Mouse (Mus musculus): ENCODE data around the gene Nhej1. TPM values are rescaled to one million over a fixed set of nuclear protein-coding genes. Genes with fewer than 3 reads are reported as not detected.

The Nhej1 gene
- polyA plus RNA-seq, 1 experiment from 2014 or later = 5.2 TPM

DNA sequence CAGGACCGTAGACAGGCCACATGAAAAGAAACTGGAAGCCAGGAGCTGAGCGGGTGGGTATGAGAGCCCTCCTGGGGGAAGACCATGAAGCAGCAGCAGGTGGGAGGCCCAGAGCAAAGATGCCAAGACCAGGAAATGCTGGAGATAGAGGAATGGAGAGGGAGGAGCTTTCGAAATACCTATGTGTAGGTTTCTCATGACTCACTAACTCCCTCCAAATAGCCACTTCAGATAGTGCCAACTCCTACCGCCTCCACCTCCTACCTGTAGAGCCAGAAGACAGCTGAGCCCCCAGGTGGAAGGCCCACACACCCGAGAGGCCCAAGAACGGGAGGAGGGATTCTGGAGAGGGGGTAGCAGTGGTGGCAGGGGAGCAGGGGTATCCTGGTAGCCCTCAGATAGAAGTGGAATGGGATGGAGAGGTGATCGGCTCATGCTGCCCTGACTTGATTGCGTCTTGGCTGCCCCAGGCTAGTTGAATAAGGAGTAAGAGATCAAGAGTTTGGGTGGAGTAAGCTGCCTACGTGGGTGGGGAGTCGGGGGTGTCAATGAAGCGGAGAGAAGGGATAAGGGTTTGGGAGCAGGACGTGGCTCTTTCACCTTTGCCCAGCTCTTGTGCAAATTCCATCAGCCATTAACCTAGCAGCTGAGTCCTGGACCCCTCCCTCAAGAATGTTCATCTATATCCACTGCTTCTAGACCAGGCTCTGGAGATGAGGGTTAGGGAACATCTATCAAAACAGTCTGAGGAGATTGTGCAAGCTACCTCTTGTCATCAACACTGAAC, 8.6 kb upstream of the Nhej1 start, which contains the start of gene Slc23a3:
TSS of gene Slc23a3 (minus strand) at position 470 of the 787 bp plus-strand sequence.
- WGBS = 68% methylated on average over 12 of the region's 12 CpGs
- no peaks in the 10 kb centered on the region for H3K27me3 ChIP-seq (ENCODE audit: control insufficient read depth, insufficient read depth, low read depth, low read length)
- no peak within 1 kb of the TSS for H3K4me3 ChIP-seq (ENCODE audit: low read depth, low read length)
- no peak within 1 kb of the TSS for H3K9ac ChIP-seq (ENCODE audit: low read depth, low read length)
- H3K27ac ChIP-seq (ENCODE audit: low read length) = no peak within 1 kb of the TSS
- peaks cover 21% of the 10 kb centered on the region for H3K36me3 ChIP-seq (ENCODE audit: control insufficient read depth, insufficient read depth, low read length)
- H3K4me2 ChIP-seq (ENCODE audit: low read length) = no peak within 1 kb of the TSS
- H3K9me3 ChIP-seq (replicated peaks; ENCODE audit: control insufficient read depth, low read length, poor library complexity, severe bottlenecking) = no peaks in the 10 kb centered on the region
- ATAC-seq = no peak
- no peaks in the 10 kb centered on the region for H3K4me1 ChIP-seq (ENCODE audit: control insufficient read depth, insufficient read depth, low read length)

DNA sequence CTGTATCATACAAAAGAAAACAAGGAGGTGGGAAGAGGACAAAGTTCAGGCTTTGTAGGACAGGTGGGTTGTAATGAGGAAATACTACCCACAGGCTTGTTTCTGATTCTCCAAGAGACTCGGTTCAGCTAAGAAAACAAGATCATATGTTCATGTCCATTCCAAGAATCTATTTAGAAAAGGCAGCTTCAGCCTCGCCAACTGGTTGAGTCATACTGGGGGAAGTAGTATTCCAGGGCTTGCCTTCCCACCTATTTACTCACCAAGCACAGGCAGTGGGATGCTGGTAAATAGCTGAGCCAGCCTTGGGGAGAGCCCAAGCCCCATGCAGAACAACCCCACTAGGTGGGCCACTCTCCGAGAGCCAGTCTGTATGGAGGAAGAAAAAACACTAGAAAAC, 3.6 kb upstream of the Nhej1 start:
- ATAC-seq = no peak
- H3K27ac ChIP-seq (ENCODE audit: low read length) = no peak overlapping the region
- WGBS = 86% methylated on average over 3 of the region's 3 CpGs

DNA sequence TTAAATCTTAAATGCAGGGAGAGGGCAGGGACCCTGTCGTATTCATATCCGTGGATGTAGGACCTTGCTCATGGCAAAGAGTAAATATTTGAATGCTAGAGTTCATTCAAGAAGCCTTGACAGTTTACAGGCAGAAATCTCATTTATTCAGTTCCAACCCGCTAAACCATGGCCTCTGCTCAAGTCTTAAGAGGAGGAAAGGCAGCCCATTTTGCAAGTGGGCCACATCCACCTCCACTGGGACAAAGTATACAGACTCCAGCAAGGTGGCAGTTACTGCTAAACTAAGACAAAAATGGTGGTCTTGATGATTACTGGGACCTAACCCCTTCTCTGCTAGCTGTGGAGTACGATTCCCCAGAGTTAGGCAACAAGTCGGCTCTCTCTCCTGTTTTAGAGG, 418 bp upstream of the Nhej1 start:
- H3K9ac ChIP-seq (ENCODE audit: low read depth, low read length) = peak overlapping the region; percentile 82
- peak overlapping the region; percentile 93 for H3K27ac ChIP-seq (ENCODE audit: low read length)
- no peaks in the 10 kb centered on the region for H3K27me3 ChIP-seq (ENCODE audit: control insufficient read depth, insufficient read depth, low read depth, low read length)
- 35% methylated on average over 5 of the region's 5 CpGs for WGBS
- peak; percentile 12; the same call in 1 of the 2 replicates for ATAC-seq
- H3K4me1 ChIP-seq (ENCODE audit: control insufficient read depth, insufficient read depth, low read length) = peaks cover 4% of the 10 kb centered on the region; the same call in 1 of the 2 replicates
- H3K4me3 ChIP-seq (ENCODE audit: low read depth, low read length) = peak overlapping the region; percentile 75
- peak overlapping the region; percentile 71 for H3K4me2 ChIP-seq (ENCODE audit: low read length)
- H3K9me3 ChIP-seq (replicated peaks; ENCODE audit: control insufficient read depth, low read length, poor library complexity, severe bottlenecking) = no peaks in the 10 kb centered on the region
- H3K36me3 ChIP-seq (ENCODE audit: control insufficient read depth, insufficient read depth, low read length) = no peaks in the 10 kb centered on the region

More for the DNA sequence above, 3.6 kb upstream of the Nhej1 start:
- peaks cover 4% of the 10 kb centered on the region; the same call in 1 of the 2 replicates for H3K4me1 ChIP-seq (ENCODE audit: control insufficient read depth, insufficient read depth, low read length)
- no peaks in the 10 kb centered on the region for H3K9me3 ChIP-seq (replicated peaks; ENCODE audit: control insufficient read depth, low read length, poor library complexity, severe bottlenecking)
- no peak overlapping the region for H3K9ac ChIP-seq (ENCODE audit: low read depth, low read length)
- H3K4me3 ChIP-seq (ENCODE audit: low read depth, low read length) = no peak overlapping the region
- H3K36me3 ChIP-seq (ENCODE audit: control insufficient read depth, insufficient read depth, low read length) = no peaks in the 10 kb centered on the region
- no peaks in the 10 kb centered on the region for H3K27me3 ChIP-seq (ENCODE audit: control insufficient read depth, insufficient read depth, low read depth, low read length)
- H3K4me2 ChIP-seq (ENCODE audit: low read length) = no peak overlapping the region

DNA sequence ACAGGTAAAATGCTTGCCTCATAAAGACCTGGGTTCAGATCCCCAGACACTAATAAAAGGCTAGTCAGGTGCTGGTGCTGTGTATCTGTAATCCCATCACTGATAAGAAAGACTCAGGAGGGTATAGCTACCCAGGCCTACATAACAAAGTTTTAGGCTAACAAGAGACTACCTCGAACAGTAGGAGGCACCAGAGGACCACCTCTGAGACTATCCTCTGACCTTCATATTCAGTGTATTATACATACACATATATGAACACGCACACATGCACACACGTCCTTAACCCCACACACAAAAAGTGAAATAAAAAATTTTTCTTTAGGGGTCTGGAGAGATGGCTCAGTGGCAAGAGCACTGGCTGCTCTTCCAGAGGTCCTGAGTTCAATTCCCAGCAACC, 2.8 kb downstream of the Nhej1 start:
- no peaks in the 10 kb centered on the region for H3K9me3 ChIP-seq (replicated peaks; ENCODE audit: control insufficient read depth, low read length, poor library complexity, severe bottlenecking)
- WGBS = 78% methylated on average over 3 of the region's 3 CpGs
- H3K4me3 ChIP-seq (ENCODE audit: low read depth, low read length) = no peak overlapping the region
- H3K4me1 ChIP-seq (ENCODE audit: control insufficient read depth, insufficient read depth, low read length) = peaks cover 4% of the 10 kb centered on the region; the same call in 1 of the 2 replicates
- no peak overlapping the region for H3K4me2 ChIP-seq (ENCODE audit: low read length)
- no peak for ATAC-seq
- no peaks in the 10 kb centered on the region for H3K36me3 ChIP-seq (ENCODE audit: control insufficient read depth, insufficient read depth, low read length)
- no peaks in the 10 kb centered on the region for H3K27me3 ChIP-seq (ENCODE audit: control insufficient read depth, insufficient read depth, low read depth, low read length)
- no peak overlapping the region for H3K9ac ChIP-seq (ENCODE audit: low read depth, low read length)
- H3K27ac ChIP-seq (ENCODE audit: low read length) = no peak overlapping the region

DNA sequence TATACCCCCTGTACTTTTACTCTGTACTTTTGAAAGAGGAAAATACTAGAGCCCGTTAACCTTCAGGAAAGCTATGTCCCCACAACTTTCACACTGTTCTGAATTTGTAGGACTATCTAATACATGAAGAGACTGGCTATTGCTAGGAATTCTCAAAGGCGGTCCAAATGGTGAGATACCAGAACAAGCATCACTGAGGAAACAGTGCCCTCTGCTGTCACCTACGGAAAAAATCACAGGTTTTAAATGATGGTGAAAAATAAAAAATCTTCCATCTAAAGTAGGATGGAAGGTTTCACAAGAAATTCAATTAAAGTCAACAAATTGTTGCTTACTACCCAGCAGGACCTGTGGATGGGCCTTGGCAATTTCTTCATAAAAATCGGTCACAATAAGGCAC, 72.9 kb downstream of the Nhej1 start:
- no peak overlapping the region for H3K27ac ChIP-seq (ENCODE audit: low read length)
- H3K27me3 ChIP-seq (ENCODE audit: control insufficient read depth, insufficient read depth, low read depth, low read length) = no peaks in the 10 kb centered on the region
- no peaks in the 10 kb centered on the region for H3K9me3 ChIP-seq (replicated peaks; ENCODE audit: control insufficient read depth, low read length, poor library complexity, severe bottlenecking)
- H3K4me2 ChIP-seq (ENCODE audit: low read length) = no peak overlapping the region
- H3K4me1 ChIP-seq (ENCODE audit: control insufficient read depth, insufficient read depth, low read length) = no peaks in the 10 kb centered on the region
- WGBS = 37% methylated on average over 4 of the region's 4 CpGs
- H3K36me3 ChIP-seq (ENCODE audit: control insufficient read depth, insufficient read depth, low read length) = no peaks in the 10 kb centered on the region
- no peak overlapping the region for H3K9ac ChIP-seq (ENCODE audit: low read depth, low read length)
- H3K4me3 ChIP-seq (ENCODE audit: low read depth, low read length) = no peak overlapping the region
- ATAC-seq = no peak

DNA sequence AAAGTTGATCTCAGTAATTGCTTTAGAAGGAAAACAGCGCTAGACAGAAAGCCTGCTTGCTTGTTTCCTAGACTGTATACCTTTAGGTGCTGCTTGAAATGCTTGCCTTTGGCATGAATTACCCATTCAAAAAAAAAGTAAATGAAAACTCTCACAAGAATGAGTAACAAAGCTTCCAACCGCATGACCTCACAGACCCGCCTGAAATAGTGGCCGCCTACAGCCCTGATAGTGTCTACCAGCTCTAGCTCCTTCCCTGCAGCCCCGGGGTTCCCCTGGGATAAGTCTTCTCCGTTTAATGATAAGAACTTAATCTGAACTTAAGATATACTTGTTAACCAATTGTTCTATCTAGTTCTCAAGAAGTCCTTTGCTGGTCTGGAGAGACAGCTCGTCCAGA, 73.6 kb downstream of the Nhej1 start:
- WGBS = 74% methylated on average over 7 of the region's 7 CpGs
- no peak overlapping the region for H3K9ac ChIP-seq (ENCODE audit: low read depth, low read length)
- no peak overlapping the region for H3K4me2 ChIP-seq (ENCODE audit: low read length)
- H3K4me1 ChIP-seq (ENCODE audit: control insufficient read depth, insufficient read depth, low read length) = no peaks in the 10 kb centered on the region
- no peak overlapping the region for H3K27ac ChIP-seq (ENCODE audit: low read length)
- H3K36me3 ChIP-seq (ENCODE audit: control insufficient read depth, insufficient read depth, low read length) = no peaks in the 10 kb centered on the region
- no peak for ATAC-seq
- H3K4me3 ChIP-seq (ENCODE audit: low read depth, low read length) = no peak overlapping the region
- H3K27me3 ChIP-seq (ENCODE audit: control insufficient read depth, insufficient read depth, low read depth, low read length) = no peaks in the 10 kb centered on the region
- no peaks in the 10 kb centered on the region for H3K9me3 ChIP-seq (replicated peaks; ENCODE audit: control insufficient read depth, low read length, poor library complexity, severe bottlenecking)

DNA sequence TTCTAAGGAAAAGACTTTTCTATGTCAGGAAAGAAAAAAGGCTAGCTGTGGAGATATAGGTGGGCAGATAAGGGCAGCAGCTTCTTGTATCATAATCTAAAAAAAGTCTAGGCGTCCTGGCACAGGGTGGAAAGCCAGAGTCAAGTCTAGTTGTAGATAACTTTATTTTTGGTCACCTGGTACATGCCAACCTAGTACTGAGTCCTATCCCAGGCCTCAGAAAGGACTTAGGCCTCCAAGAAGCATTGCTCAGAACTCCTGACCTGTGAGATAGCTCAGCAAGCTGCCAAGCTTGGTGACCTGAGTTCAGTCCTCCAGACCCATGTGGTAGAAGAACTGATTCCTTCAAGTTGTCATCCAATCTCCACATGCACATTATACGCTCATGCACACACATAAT, 76.4 kb downstream of the Nhej1 start:
- 87% methylated on average over 2 of the region's 2 CpGs for WGBS
- Histone ChIP-seq H3K27me3 (ENCODE audit: control insufficient read depth, insufficient read depth, low read depth, low read length) (no peaks in the 10 kb centered on the region), H3K4me1 (ENCODE audit: control insufficient read depth, insufficient read depth, low read length) (no peaks in the 10 kb centered on the region), H3K4me3 (ENCODE audit: low read depth, low read length) (no peak overlapping the region), H3K4me2 (ENCODE audit: low read length) (no peak overlapping the region), H3K9ac (ENCODE audit: low read depth, low read length) (no peak overlapping the region), H3K9me3 (replicated peaks; ENCODE audit: control insufficient read depth, low read length, poor library complexity, severe bottlenecking) (no peaks in the 10 kb centered on the region), H3K36me3 (ENCODE audit: control insufficient read depth, insufficient read depth, low read length) (no peaks in the 10 kb centered on the region), H3K27ac (ENCODE audit: low read length) (no peak overlapping the region)
- ATAC-seq = no peak

DNA sequence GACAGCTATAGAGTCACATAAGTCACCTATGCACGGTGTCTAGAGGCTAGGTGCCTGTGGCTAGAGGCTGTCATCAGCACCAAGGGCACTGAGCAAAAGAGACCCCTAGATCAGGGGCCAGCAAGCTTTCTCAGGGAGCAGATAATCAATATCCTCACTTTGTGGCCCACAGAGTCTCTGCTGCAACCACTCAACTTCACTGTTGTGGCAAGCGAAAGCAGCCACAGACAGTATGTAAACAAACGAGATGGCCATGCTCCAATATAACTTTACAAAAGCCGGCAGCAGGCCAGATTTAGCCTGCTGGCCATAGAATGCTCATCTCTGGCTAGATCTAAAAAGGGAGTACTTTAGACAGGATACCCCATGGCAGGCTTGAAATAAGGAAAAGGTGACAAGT, 77.0 kb downstream of the Nhej1 start:
- WGBS = 72% methylated on average over 4 of the region's 4 CpGs
- H3K36me3 ChIP-seq (ENCODE audit: control insufficient read depth, insufficient read depth, low read length) = no peaks in the 10 kb centered on the region
- H3K27me3 ChIP-seq (ENCODE audit: control insufficient read depth, insufficient read depth, low read depth, low read length) = no peaks in the 10 kb centered on the region
- no peaks in the 10 kb centered on the region for H3K4me1 ChIP-seq (ENCODE audit: control insufficient read depth, insufficient read depth, low read length)
- H3K27ac ChIP-seq (ENCODE audit: low read length) = no peak overlapping the region
- no peak overlapping the region for H3K4me3 ChIP-seq (ENCODE audit: low read depth, low read length)
- H3K9ac ChIP-seq (ENCODE audit: low read depth, low read length) = no peak overlapping the region
- H3K4me2 ChIP-seq (ENCODE audit: low read length) = no peak overlapping the region
- no peaks in the 10 kb centered on the region for H3K9me3 ChIP-seq (replicated peaks; ENCODE audit: control insufficient read depth, low read length, poor library complexity, severe bottlenecking)
- no peak for ATAC-seq

DNA sequence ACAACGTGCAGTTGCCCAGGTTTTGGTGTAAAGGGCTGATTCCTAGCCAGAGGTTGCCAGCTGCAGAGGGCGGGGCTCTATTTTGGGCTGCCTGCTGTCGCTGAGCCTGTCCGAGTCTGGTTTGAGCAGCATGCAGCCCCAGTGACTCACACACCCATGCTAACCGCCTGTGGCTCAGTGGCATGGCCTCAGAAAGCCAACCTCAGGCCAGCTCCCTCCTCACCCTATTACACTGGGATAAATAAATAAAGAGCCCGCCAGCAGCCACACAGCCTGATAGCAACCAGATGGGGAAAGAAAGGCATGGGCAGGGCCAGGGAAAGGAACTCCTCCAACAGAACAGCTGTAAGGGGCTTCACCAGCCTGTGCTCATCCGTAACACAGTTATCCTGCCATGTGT, 84.6 kb downstream of the Nhej1 start:
- 57% methylated on average over 7 of the region's 7 CpGs for WGBS
- Histone ChIP-seq H3K27me3 (ENCODE audit: control insufficient read depth, insufficient read depth, low read depth, low read length) (no peaks in the 10 kb centered on the region), H3K36me3 (ENCODE audit: control insufficient read depth, insufficient read depth, low read length) (no peaks in the 10 kb centered on the region), H3K4me3 (ENCODE audit: low read depth, low read length) (no peak overlapping the region), H3K9ac (ENCODE audit: low read depth, low read length) (no peak overlapping the region), H3K27ac (ENCODE audit: low read length) (no peak overlapping the region), H3K4me1 (ENCODE audit: control insufficient read depth, insufficient read depth, low read length) (no peaks in the 10 kb centered on the region), H3K4me2 (ENCODE audit: low read length) (no peak overlapping the region), H3K9me3 (replicated peaks; ENCODE audit: control insufficient read depth, low read length, poor library complexity, severe bottlenecking) (no peaks in the 10 kb centered on the region)
- ATAC-seq = no peak

Measured in midbrain, embryonic 16.5 days (tissue).